Mouse (Mus musculus): ENCODE measurements around the gene Pla1a.

DNA sequence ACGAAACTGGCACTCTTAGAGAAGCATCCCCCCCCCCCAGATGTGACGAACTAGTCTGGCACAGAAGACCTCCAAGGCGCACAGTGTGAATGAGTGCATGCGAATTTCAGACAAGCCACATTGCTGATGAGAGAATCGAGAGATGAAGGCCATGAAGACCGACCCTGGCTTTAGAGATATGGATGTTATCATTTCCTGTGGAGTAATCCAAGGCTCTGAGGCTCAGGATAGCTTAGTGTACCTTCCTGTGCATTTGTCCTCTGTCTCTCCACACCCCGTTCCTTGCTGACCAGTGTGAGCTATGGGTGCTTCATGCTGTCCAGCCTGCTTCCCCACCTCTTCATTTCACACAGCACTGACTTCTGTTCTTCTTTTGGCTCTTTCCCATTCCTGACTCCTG lies 57.8 kb downstream of the Pla1a start:
- TF ChIP-seq CTCF (conservative IDR thresholded peaks at IDR 0.05; ENCODE audit: low read length), result no peak
- TF ChIP-seq NANOG (IDR thresholded peaks at IDR 0.05; ENCODE audit: borderline replicate concordance, low read length), result no peak
